Mouse (Mus musculus): ENCODE data around the gene Mpzl1. TPM values are rescaled to one million over a fixed set of nuclear protein-coding genes. Genes with fewer than 3 reads are reported as not detected.

The Mpzl1 gene
- polyA plus RNA-seq, 1 experiment from 2014 or later: 71.4 TPM

- H3K36me3 ChIP-seq (ENCODE audit: control insufficient read depth, insufficient read depth, low read length): peaks cover 4% of the 10 kb centered on the region; the same call in 1 of the 2 replicates
- DNase-seq (ENCODE audit: low spot score): no peak
- WGBS: 83% methylated on average over 14 of the region's 14 CpGs
- H3K4me2 ChIP-seq (replicated peaks; ENCODE audit: low read depth): no peak overlapping the region
- H3K4me1 ChIP-seq (replicated peaks; ENCODE audit: control insufficient read depth, insufficient read depth): no peaks in the 10 kb centered on the region
- H3K4me3 ChIP-seq (ENCODE audit: low read depth, low read length): no peak overlapping the region
- no peak overlapping the region; the same call in 1 of the 2 replicates for H3K27ac ChIP-seq (replicated peaks)
- ATAC-seq (ENCODE audit: low FRiP score, low TSS enrichment): no peak
- H3K9me3 ChIP-seq (ENCODE audit: control insufficient read depth, low read length): no peaks in the 10 kb centered on the region
- no peaks in the 10 kb centered on the region for H3K27me3 ChIP-seq (ENCODE audit: control insufficient read depth, insufficient read depth, low read length)
- TF ChIP-seq CTCF (IDR thresholded peaks at IDR 0.05; ENCODE audit: low read depth): no peak
- no peak for TF ChIP-seq EP300 (optimal IDR thresholded peaks at IDR 0.05)
- H3K9ac ChIP-seq (ENCODE audit: low read length): no peak overlapping the region
These were observed 19.0 kb upstream of the Mpzl1 start for GRCm38 (mm10) chr1:165653126-165653885.

GRCm38 (mm10) chr1:165652507-165652906 lies 18.2 kb upstream of the Mpzl1 start:
- H3K27ac ChIP-seq (replicated peaks): no peak overlapping the region
- peaks cover 4% of the 10 kb centered on the region; the same call in 1 of the 2 replicates for H3K36me3 ChIP-seq (ENCODE audit: control insufficient read depth, insufficient read depth, low read length)
- H3K4me2 ChIP-seq (replicated peaks; ENCODE audit: low read depth): no peak overlapping the region
- no peaks in the 10 kb centered on the region for H3K4me1 ChIP-seq (replicated peaks; ENCODE audit: control insufficient read depth, insufficient read depth)
- H3K27me3 ChIP-seq (ENCODE audit: control insufficient read depth, insufficient read depth, low read length): no peaks in the 10 kb centered on the region
- 73% methylated on average over 2 of the region's 2 CpGs for WGBS
- DNase-seq (ENCODE audit: low spot score) (no peak), ATAC-seq (ENCODE audit: low FRiP score, low TSS enrichment) (no peak)
- no peak overlapping the region for H3K4me3 ChIP-seq (ENCODE audit: low read depth, low read length)
- no peak for TF ChIP-seq CTCF (IDR thresholded peaks at IDR 0.05; ENCODE audit: low read depth)
- TF ChIP-seq EP300 (optimal IDR thresholded peaks at IDR 0.05): no peak
- H3K9me3 ChIP-seq (ENCODE audit: control insufficient read depth, low read length): no peaks in the 10 kb centered on the region
- H3K9ac ChIP-seq (ENCODE audit: low read length): no peak overlapping the region

GRCm38 (mm10) chr1:165651158-165651557 lies 16.8 kb upstream of the Mpzl1 start:
- Histone ChIP-seq H3K4me3 (ENCODE audit: low read depth, low read length) (no peak overlapping the region), H3K4me1 (replicated peaks; ENCODE audit: control insufficient read depth, insufficient read depth) (no peaks in the 10 kb centered on the region), H3K27ac (replicated peaks) (no peak overlapping the region), H3K9me3 (ENCODE audit: control insufficient read depth, low read length) (no peaks in the 10 kb centered on the region), H3K4me2 (replicated peaks; ENCODE audit: low read depth) (no peak overlapping the region), H3K9ac (ENCODE audit: low read length) (no peak overlapping the region), H3K36me3 (ENCODE audit: control insufficient read depth, insufficient read depth, low read length) (peaks cover 4% of the 10 kb centered on the region; the same call in 1 of the 2 replicates), H3K27me3 (ENCODE audit: control insufficient read depth, insufficient read depth, low read length) (no peaks in the 10 kb centered on the region)
- no peak for ATAC-seq (ENCODE audit: low FRiP score, low TSS enrichment)
- DNase-seq (ENCODE audit: low spot score): no peak
- 52% methylated on average over 5 of the region's 5 CpGs for WGBS
- TF ChIP-seq CTCF (IDR thresholded peaks at IDR 0.05; ENCODE audit: low read depth) (no peak), EP300 (optimal IDR thresholded peaks at IDR 0.05) (no peak)

- TF ChIP-seq CTCF (IDR thresholded peaks at IDR 0.05; ENCODE audit: low read depth) (no peak), EP300 (optimal IDR thresholded peaks at IDR 0.05) (no peak)
- H3K4me2 ChIP-seq (replicated peaks; ENCODE audit: low read depth): no peak overlapping the region
- no peak overlapping the region for H3K9ac ChIP-seq (ENCODE audit: low read length)
- no peaks in the 10 kb centered on the region for H3K9me3 ChIP-seq (ENCODE audit: control insufficient read depth, low read length)
- no peak overlapping the region for H3K4me3 ChIP-seq (ENCODE audit: low read depth, low read length)
- DNase-seq (ENCODE audit: low spot score) (no peak), ATAC-seq (ENCODE audit: low FRiP score, low TSS enrichment) (no peak)
- 68% methylated on average over 4 of the region's 4 CpGs for WGBS
- H3K4me1 ChIP-seq (replicated peaks; ENCODE audit: control insufficient read depth, insufficient read depth): no peaks in the 10 kb centered on the region
- no peaks in the 10 kb centered on the region for H3K36me3 ChIP-seq (ENCODE audit: control insufficient read depth, insufficient read depth, low read length)
- H3K27me3 ChIP-seq (ENCODE audit: control insufficient read depth, insufficient read depth, low read length): no peaks in the 10 kb centered on the region
- no peak overlapping the region for H3K27ac ChIP-seq (replicated peaks)
These were observed 10.8 kb upstream of the Mpzl1 start for GRCm38 (mm10) chr1:165645102-165645501.

- Histone ChIP-seq H3K4me1 (replicated peaks; ENCODE audit: control insufficient read depth, insufficient read depth) (no peaks in the 10 kb centered on the region), H3K36me3 (ENCODE audit: control insufficient read depth, insufficient read depth, low read length) (no peaks in the 10 kb centered on the region), H3K27ac (replicated peaks) (no peak overlapping the region), H3K4me3 (ENCODE audit: low read depth, low read length) (no peak overlapping the region), H3K9me3 (ENCODE audit: control insufficient read depth, low read length) (no peaks in the 10 kb centered on the region), H3K9ac (ENCODE audit: low read length) (no peak overlapping the region), H3K27me3 (ENCODE audit: control insufficient read depth, insufficient read depth, low read length) (no peaks in the 10 kb centered on the region), H3K4me2 (replicated peaks; ENCODE audit: low read depth) (no peak overlapping the region)
- TF ChIP-seq CTCF (IDR thresholded peaks at IDR 0.05; ENCODE audit: low read depth) (no peak), EP300 (optimal IDR thresholded peaks at IDR 0.05) (no peak)
- WGBS: 32% methylated on average over 5 of the region's 5 CpGs
- DNase-seq (ENCODE audit: low spot score) (no peak), ATAC-seq (ENCODE audit: low FRiP score, low TSS enrichment) (no peak)
These were observed 9.4 kb upstream of the Mpzl1 start for GRCm38 (mm10) chr1:165643735-165644134.

- WGBS: 0% methylated on average over 14 of the region's 16 CpGs
- TF ChIP-seq EP300 (optimal IDR thresholded peaks at IDR 0.05): no peak
- TF ChIP-seq CTCF (IDR thresholded peaks at IDR 0.05; ENCODE audit: low read depth): no peak
- H3K27ac ChIP-seq (replicated peaks): peak overlapping the region; percentile 96
- ATAC-seq (ENCODE audit: low FRiP score, low TSS enrichment) (peak; percentile 53), DNase-seq (ENCODE audit: low spot score) (peak; percentile 53)
- peak overlapping the region; percentile 83 for H3K9ac ChIP-seq (ENCODE audit: low read length)
- H3K9me3 ChIP-seq (ENCODE audit: control insufficient read depth, low read length): no peaks in the 10 kb centered on the region
- no peaks in the 10 kb centered on the region for H3K36me3 ChIP-seq (ENCODE audit: control insufficient read depth, insufficient read depth, low read length)
- H3K4me2 ChIP-seq (replicated peaks; ENCODE audit: low read depth): peak overlapping the region; percentile 80
- H3K4me3 ChIP-seq (ENCODE audit: low read depth, low read length): peak overlapping the region; percentile 61
- no peaks in the 10 kb centered on the region for H3K4me1 ChIP-seq (replicated peaks; ENCODE audit: control insufficient read depth, insufficient read depth)
- H3K27me3 ChIP-seq (ENCODE audit: control insufficient read depth, insufficient read depth, low read length): no peaks in the 10 kb centered on the region
These were observed 8.5 kb upstream of the Mpzl1 start for GRCm38 (mm10) chr1:165642780-165643311.

All from stomach, postnatal 0 days (tissue).